Mouse (Mus musculus) lung, adult 2 months (tissue): ENCODE measurements around the gene Map3k14.

ENCODE experiments used
- CTCF ChIP-seq: fragments of 200-500 bp; IDR thresholded peaks from 2 replicates; pipeline ENCODE4 v1.5.1; 2011; ENCODE audit warnings: mild to moderate bottlenecking, low read length, control low read depth; ENCODE audit not compliant: insufficient read depth
- POLR2A ChIP-seq: fragments of 200-500 bp; IDR thresholded peaks from 2 replicates; pipeline ENCODE4 v1.6.1; 2011; ENCODE audit warnings: low read depth, mild to moderate bottlenecking, control low read depth, low read length, borderline replicate concordance; ENCODE audit errors: extremely low read depth

DNA sequence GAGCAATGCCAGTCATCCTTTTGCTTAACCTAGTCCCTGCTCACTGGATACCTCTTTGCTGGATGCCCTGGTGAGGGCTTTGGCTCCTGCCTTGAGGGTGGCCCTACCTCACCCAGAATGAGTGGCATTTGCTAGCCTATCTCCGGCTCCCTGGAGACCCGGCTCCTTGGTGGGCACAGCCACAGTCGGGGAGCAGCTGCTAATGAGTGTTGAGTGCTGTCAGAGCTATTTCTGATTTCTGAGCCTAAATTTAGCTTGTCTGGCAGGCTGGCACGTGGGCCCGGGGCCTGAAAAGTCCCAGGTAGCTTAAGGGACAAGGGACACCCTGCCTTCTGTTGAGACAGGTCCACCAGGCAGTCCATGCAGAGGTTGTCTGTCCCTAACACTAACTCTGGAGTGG, 90.1 kb downstream of the Map3k14 start:
- TF ChIP-seq POLR2A (no peak), CTCF (no peak)
